Mouse (Mus musculus): ENCODE data around the gene Zbtb12. TPM values are rescaled to one million over a fixed set of nuclear protein-coding genes. Genes with fewer than 3 reads are reported as not detected.
A peak's percentile ranks its signal among the peaks of the same experiment; 100 is the strongest.

Zbtb12 gene
- polyA plus RNA-seq, 1 experiment: 0.25 TPM

DNA sequence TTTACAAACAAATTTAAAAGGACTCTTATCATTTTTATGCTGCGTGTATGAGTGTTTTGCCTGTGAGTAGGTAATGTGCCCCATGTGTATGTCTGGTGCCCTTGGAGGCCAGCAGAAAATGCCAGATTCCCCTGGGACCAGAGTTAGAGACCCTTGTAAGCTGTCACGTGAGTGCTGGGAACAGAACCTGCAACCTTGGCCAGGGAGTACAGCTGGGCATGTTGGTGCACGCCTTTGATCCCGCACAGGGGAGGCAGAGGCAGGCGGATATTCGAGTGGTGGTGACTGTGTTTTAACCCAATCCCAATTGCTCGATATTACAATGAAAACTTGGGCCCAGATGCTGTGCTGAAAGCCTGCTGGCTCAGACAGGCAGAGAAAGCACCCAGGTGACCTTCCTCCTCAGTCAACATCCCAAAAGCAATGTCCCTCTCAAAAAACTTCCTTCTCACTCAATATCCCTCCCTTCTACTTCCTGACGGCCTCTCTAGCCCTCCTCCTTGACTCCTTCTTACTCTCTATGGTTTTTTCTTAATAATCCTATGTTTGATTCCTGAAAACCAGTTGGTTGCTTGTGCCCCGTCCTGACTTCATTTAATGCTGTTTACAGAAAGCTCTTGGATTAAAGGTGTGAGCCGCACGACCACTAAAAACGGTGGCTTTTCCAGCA, 10.9 kb downstream of the Zbtb12 start:
- no peaks in the 10 kb centered on the region for H3K36me3 ChIP-seq (ENCODE audit: control insufficient read depth)
- peaks cover 1% of the 10 kb centered on the region; the same call in 1 of the 2 replicates for H3K27me3 ChIP-seq (ENCODE audit: control insufficient read depth)
- no peak for TF ChIP-seq TAL1 (IDR thresholded peaks at IDR 0.05; ENCODE audit: low read length)
- no peak for TF ChIP-seq GATA1 (IDR thresholded peaks at IDR 0.05; ENCODE audit: low read length)
- no peaks in the 10 kb centered on the region for H3K9me3 ChIP-seq (ENCODE audit: control insufficient read depth, low read length)
- H3K4me3 ChIP-seq (replicated peaks): no peak overlapping the region
- H3K4me1 ChIP-seq (ENCODE audit: control insufficient read depth): peaks cover 38% of the 10 kb centered on the region

GRCm38 (mm10) chr17:34891377-34891776, 12.1 kb downstream of the Zbtb12 start:
- TF ChIP-seq TAL1 (IDR thresholded peaks at IDR 0.05; ENCODE audit: low read length) (no peak), GATA1 (IDR thresholded peaks at IDR 0.05; ENCODE audit: low read length) (no peak)
- no peak overlapping the region for H3K4me3 ChIP-seq (replicated peaks)
- H3K36me3 ChIP-seq (ENCODE audit: control insufficient read depth): peaks cover 3% of the 10 kb centered on the region
- no peaks in the 10 kb centered on the region for H3K9me3 ChIP-seq (ENCODE audit: control insufficient read depth, low read length)
- H3K4me1 ChIP-seq (ENCODE audit: control insufficient read depth): peaks cover 47% of the 10 kb centered on the region
- peaks cover 2% of the 10 kb centered on the region; the same call in 1 of the 2 replicates for H3K27me3 ChIP-seq (ENCODE audit: control insufficient read depth)

DNA sequence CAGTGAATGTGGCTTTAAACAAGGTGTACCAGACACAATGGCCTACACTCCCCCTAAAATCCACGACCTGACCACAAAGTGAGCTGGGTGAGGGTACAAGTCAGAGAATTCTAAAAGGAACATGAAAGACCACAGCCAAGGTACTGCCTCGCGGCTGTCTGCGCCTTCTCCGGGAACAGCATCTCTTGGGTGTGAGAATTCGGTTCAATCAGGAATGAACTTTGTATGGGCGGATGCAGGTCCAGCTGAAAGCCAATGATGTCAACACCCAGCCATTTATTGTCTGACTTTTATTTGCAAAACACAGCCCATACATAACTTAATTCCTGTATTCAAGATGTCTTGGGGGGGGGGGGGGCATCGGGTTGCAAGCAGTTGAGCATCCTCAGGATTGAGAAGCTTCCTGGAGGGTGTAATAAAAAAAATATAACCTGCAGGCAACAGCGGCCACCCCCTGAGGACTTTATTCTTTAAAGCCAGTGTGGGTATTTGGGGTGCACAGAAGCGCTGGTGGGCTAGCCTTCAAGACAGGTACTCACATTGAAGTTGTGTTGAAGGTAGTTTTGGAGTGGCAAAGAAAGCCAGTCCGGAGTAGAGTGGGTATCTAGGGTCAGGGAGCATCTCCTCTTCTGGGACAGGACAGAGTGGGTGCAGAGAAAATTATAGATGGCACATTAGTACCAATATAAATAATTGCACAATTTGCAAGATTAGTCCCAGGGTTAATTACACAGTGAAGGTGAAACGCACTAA, 14.0 kb downstream of the Zbtb12 start:
- peaks cover 2% of the 10 kb centered on the region; the same call in 1 of the 2 replicates for H3K27me3 ChIP-seq (ENCODE audit: control insufficient read depth)
- peaks cover 62% of the 10 kb centered on the region for H3K4me1 ChIP-seq (ENCODE audit: control insufficient read depth)
- H3K36me3 ChIP-seq (ENCODE audit: control insufficient read depth): peaks cover 3% of the 10 kb centered on the region
- no peak for TF ChIP-seq GATA1 (IDR thresholded peaks at IDR 0.05; ENCODE audit: low read length)
- no peak for TF ChIP-seq TAL1 (IDR thresholded peaks at IDR 0.05; ENCODE audit: low read length)
- peak overlapping the region; percentile 69 for H3K4me3 ChIP-seq (replicated peaks)
- no peaks in the 10 kb centered on the region for H3K9me3 ChIP-seq (ENCODE audit: control insufficient read depth, low read length)

DNA sequence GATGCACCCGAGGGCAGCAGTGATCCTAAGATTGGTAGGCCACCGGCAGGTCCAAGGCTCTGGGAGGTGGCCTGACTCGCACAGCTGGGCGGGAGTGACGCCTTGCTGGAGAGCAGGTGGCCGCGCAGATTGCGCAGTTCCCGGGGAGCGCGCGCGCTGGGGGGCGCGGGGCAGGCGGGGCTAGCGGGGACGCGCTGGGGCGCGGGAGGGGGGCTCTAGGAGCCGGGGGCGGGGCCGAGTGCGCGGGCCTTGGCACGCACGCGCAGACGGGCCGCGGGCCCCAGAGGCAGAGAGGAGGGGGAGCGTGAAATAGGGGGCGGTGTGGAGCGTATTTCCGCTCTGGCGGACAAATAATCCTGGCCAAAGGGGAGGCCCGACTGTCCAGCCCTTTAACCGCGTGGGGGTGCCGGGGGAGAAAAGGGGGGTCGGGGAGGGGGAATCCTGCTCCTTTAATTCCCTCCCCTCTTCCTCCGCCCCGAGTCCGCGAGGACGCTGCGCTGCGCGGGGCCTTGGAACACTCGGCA, 14.9 kb downstream of the Zbtb12 start:
- H3K4me1 ChIP-seq (ENCODE audit: control insufficient read depth): peaks cover 71% of the 10 kb centered on the region
- H3K36me3 ChIP-seq (ENCODE audit: control insufficient read depth): peaks cover 3% of the 10 kb centered on the region
- H3K27me3 ChIP-seq (ENCODE audit: control insufficient read depth): peaks cover 2% of the 10 kb centered on the region; the same call in 1 of the 2 replicates
- TF ChIP-seq GATA1 (IDR thresholded peaks at IDR 0.05; ENCODE audit: low read length) (peak; percentile 21; the same call in 1 of the 2 replicates), TAL1 (IDR thresholded peaks at IDR 0.05; ENCODE audit: low read length) (peak; percentile 73)
- H3K9me3 ChIP-seq (ENCODE audit: control insufficient read depth, low read length): no peaks in the 10 kb centered on the region
- peak overlapping the region; percentile 69 for H3K4me3 ChIP-seq (replicated peaks)

DNA sequence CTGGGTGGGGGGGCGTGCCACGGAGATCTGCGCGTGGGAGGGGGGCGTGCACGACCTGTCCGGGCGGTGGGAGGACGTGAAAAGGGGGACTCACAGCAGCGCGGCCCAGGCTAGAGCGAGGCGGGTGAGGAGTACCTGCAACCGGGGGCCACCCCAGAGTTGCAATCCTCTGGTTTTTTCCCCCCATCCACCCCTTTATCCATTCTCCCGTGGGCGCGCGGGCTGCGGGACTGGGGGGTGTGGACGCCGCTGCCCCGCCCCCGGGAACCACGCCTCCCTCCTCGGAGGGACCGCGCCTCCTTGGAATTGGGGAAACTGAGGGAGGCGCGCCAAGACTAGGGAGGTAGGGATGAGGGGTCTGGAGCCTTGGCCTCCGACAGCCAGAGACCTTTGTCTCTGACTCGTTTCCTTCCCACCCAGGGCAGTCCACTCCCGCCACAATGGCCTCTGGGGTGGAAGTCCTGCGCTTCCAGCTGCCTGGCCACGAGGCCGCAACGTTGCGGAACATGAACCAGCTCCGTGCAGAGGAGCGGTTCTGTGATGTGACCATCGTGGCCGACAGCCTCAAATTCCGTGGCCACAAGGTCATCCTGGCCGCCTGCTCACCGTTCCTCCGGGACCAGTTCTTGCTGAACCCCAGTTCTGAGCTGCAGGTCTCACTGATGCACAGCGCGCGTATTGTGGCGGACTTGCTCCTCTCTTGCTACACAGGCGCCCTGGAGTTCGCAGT, 15.7 kb downstream of the Zbtb12 start:
- Histone ChIP-seq H3K9me3 (ENCODE audit: control insufficient read depth, low read length) (no peaks in the 10 kb centered on the region), H3K4me1 (ENCODE audit: control insufficient read depth) (peaks cover 77% of the 10 kb centered on the region), H3K4me3 (replicated peaks) (peak overlapping the region; percentile 69), H3K36me3 (ENCODE audit: control insufficient read depth) (peaks cover 3% of the 10 kb centered on the region), H3K27me3 (ENCODE audit: control insufficient read depth) (peaks cover 2% of the 10 kb centered on the region; the same call in 1 of the 2 replicates)
- no peak for TF ChIP-seq GATA1 (IDR thresholded peaks at IDR 0.05; ENCODE audit: low read length)
- no peak for TF ChIP-seq TAL1 (IDR thresholded peaks at IDR 0.05; ENCODE audit: low read length)

DNA sequence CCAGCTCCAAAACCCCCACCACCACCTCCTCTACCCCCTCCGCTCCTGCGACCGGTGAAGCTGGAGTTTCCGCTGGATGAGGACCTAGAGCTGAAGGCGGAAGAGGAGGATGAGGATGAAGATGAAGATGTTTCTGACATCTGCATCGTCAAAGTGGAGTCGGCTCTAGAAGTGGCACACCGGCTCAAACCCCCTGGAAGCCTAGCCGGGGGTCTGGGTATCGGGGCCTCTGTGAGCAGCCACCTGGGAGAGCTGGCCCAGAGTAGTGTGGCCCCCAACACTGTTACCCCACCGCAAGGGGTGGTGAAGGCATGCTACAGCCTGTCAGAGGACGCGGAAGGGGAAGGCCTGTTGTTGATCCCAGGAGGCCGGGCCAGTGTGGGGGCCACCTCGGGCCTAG, 16.4 kb downstream of the Zbtb12 start:
- TF ChIP-seq TAL1 (IDR thresholded peaks at IDR 0.05; ENCODE audit: low read length): no peak
- no peak for TF ChIP-seq GATA1 (IDR thresholded peaks at IDR 0.05; ENCODE audit: low read length)
- H3K4me1 ChIP-seq (ENCODE audit: control insufficient read depth): peaks cover 74% of the 10 kb centered on the region
- peaks cover 2% of the 10 kb centered on the region; the same call in 1 of the 2 replicates for H3K27me3 ChIP-seq (ENCODE audit: control insufficient read depth)
- H3K9me3 ChIP-seq (ENCODE audit: control insufficient read depth, low read length): no peaks in the 10 kb centered on the region
- H3K4me3 ChIP-seq (replicated peaks): no peak overlapping the region
- peaks cover 3% of the 10 kb centered on the region for H3K36me3 ChIP-seq (ENCODE audit: control insufficient read depth)

DNA sequence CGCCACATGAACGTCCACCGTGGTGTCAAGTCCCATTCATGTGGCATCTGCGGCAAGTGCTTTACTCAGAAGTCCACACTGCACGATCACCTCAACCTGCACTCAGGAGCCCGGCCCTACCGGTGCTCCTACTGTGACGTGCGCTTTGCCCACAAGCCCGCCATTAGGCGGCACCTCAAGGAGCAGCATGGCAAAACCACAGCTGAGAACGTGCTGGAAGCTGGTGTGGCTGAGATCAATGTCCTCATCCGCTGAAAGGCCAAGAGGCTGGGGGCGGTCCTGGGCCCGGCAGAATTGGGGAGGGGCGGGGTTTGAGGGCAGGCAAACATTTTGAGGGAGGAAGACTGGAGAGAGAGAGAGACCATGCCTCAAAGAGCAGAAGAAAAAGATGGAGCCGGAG, 17.1 kb downstream of the Zbtb12 start:
- Histone ChIP-seq H3K27me3 (ENCODE audit: control insufficient read depth) (peaks cover 2% of the 10 kb centered on the region; the same call in 1 of the 2 replicates), H3K4me3 (replicated peaks) (no peak overlapping the region), H3K9me3 (ENCODE audit: control insufficient read depth, low read length) (no peaks in the 10 kb centered on the region), H3K4me1 (ENCODE audit: control insufficient read depth) (peaks cover 72% of the 10 kb centered on the region), H3K36me3 (ENCODE audit: control insufficient read depth) (peaks cover 3% of the 10 kb centered on the region)
- TF ChIP-seq TAL1 (IDR thresholded peaks at IDR 0.05; ENCODE audit: low read length) (no peak), GATA1 (IDR thresholded peaks at IDR 0.05; ENCODE audit: low read length) (no peak)

GRCm38 (mm10) chr17:34897373-34898159, 18.3 kb downstream of the Zbtb12 start:
- TF ChIP-seq TAL1 (IDR thresholded peaks at IDR 0.05; ENCODE audit: low read length) (no peak), GATA1 (IDR thresholded peaks at IDR 0.05; ENCODE audit: low read length) (no peak)
- Histone ChIP-seq H3K4me1 (ENCODE audit: control insufficient read depth) (peaks cover 68% of the 10 kb centered on the region), H3K36me3 (ENCODE audit: control insufficient read depth) (peaks cover 4% of the 10 kb centered on the region), H3K4me3 (replicated peaks) (peak overlapping the region; percentile 73), H3K27me3 (ENCODE audit: control insufficient read depth) (peaks cover 2% of the 10 kb centered on the region; the same call in 1 of the 2 replicates), H3K9me3 (ENCODE audit: control insufficient read depth, low read length) (no peaks in the 10 kb centered on the region)

Data from erythroblast, embryonic 14.5 days (primary cell).